Mouse (Mus musculus) NIH3T3 (cell line): Measurements from ENCODE around the gene Klk8.
A peak's percentile ranks its signal among the peaks of the same experiment; 100 is the strongest.

Experiments used
- DNase-seq: peaks from one replicate; pipeline ENCODE4 v3.0.0-alpha.2; 2012; ENCODE audit warnings: low read depth

Gene Klk8

DNA sequence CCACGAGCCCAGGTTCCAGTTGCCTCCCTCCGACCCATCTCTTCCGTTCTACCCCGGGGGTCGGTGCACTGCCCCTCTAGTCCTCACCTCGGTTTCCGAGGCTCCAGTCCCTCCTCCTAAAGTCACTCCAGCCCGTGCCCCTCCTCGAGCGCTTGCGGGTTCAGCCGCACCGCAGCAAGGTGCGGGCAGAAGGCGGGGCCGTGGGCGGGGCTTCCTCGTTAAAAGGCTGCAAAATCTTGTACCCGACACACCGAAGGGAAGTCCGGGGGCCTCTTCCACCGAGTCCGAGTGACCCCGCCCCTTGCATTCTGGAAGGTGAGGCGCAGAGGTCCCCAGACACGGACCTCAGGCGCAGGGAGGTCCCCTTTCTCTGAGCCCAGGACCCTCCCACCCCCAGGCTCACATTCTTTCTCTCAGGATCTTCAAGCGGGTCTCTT lies at the start of gene Klk8:
TSS of gene Klk8 (plus strand) at position 245 of the 437 bp plus-strand sequence.
- peak; percentile 53 for DNase-seq

- DNase-seq, result peak; percentile 32
These were observed 49.6 kb upstream of the Klk8 start for GRCm38 (mm10) chr7:43747788-43748187.

DNA sequence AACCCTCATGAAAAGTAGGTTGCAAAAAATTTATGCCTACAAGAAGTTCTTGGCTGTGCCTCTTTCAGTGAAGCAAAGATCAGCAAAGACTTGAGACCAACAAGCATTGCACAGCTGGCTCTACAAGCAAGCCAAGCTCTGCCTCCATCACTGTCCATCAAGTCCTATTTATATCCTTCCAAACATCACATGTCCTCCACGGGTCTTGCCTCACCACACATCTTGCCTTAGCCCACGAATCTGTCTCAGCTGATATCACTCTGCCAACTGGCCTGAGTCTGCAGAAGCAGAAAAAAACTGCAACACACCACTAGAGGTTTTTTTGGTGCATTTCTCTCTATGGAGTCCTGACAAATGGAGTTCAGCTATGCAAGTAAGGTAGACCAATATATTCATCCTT lies 44.6 kb upstream of the Klk8 start:
- peak; percentile 57 for DNase-seq

- no peak for DNase-seq
These were observed 30.9 kb upstream of the Klk8 start for GRCm38 (mm10) chr7:43766484-43766883.

- no peak for DNase-seq
These were observed 28.8 kb upstream of the Klk8 start, which contains the start of gene Klk12 for GRCm38 (mm10) chr7:43768597-43768996. Gene Klk12 (plus strand): TSS chr7:43768897.

- DNase-seq, result no peak
These were observed 27.7 kb upstream of the Klk8 start for GRCm38 (mm10) chr7:43769636-43770035.

DNA sequence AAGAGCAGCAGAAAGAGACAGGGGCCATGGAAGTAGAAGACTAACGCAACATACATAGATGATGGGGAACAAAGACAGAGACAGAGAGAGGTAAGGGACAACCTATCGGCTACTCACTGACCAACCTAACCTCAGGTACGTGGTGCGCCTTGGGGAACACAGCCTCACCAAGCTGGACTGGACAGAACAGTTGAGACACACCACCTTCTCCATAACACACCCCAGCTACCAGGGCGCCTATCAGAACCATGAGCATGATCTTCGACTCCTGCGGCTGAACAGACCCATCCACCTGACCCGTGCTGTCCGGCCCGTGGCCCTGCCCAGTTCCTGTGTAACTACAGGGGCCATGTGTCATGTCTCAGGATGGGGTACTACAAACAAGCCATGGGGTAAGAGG lies 26.7 kb upstream of the Klk8 start:
- DNase-seq, result no peak

DNA sequence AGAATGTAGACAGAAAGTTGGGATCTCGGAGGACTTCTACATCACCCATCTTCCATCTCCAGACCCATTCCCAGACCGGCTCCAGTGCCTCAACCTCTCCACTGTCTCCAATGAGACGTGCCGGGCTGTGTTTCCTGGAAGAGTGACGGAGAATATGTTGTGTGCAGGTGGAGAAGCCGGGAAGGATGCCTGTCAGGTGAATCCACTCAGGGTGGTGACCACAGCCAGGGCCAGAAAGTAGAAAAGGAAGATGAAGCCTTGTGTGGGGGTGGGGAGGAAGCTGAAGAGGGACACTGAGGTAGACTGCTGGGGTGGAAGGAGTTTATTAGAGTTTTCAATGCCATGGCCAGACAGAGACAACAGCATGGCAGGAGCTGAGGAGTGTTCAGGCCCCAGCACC lies 25.5 kb upstream of the Klk8 start:
- no peak for DNase-seq

- no peak for DNase-seq
These were observed 24.5 kb upstream of the Klk8 start for GRCm38 (mm10) chr7:43772901-43773300.

- no peak for DNase-seq
These were observed 23.0 kb upstream of the Klk8 start, which contains the start of gene Klk11 for GRCm38 (mm10) chr7:43774364-43774763. Gene Klk11 (plus strand): TSS chr7:43774604.

GRCm38 (mm10) chr7:43774802-43775201 lies 22.6 kb upstream of the Klk8 start:
- no peak for DNase-seq

DNA sequence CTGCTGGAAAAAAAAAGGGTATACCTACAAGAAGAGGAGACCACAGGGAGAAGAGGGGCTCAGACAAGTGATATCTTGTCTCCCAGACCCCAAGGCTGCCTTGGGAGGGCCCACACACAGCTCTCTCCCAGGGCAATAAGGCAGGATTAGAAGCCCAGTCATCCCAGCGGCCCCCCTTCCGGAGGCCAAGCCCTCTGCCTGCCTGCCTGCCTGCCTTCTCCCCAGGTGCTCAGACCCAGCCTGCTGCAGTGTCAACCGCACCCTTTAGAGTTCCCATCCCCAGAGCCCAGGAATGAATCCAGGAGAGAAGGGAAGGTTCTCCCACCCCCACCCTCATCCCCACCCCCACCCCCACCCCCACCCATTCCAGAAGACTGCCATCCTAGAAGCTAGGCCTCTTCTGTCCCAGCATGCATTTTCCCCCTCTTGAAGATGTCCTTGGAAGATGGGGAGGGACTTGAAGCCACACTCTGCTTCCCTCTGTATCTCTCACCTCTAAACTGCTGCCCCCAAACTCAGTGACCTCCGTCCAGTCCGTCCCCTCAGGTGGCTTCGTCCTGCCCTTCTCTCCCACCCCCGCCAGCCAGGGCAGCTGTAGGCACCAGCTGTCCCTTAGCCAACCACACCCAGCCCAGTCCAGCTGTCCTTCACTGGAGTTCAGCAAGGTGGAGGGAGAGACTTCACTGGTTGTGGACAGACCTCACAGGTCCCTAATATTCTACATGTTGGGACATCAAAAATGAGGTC lies 21.9 kb upstream of the Klk8 start:
- DNase-seq, result no peak

DNA sequence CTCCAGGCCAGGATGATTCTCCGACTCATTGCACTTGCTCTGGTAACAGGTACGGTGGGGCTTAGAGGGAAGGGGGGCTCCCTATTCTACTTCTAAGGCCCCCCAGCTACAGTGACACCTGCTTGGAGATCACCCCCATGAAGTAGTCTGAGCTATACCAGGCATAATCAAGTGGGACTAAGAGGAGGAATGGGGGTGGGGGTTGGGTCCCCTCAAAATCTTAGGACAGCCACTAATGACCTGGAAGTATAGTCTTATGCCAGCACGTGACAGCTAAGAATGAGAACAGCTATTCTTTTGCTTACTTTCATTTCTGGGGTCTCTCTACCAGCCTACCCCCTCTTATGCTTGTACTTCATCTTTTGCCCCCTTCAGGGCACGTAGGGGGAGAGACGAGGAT lies 20.9 kb upstream of the Klk8 start:
- DNase-seq, result no peak

DNA sequence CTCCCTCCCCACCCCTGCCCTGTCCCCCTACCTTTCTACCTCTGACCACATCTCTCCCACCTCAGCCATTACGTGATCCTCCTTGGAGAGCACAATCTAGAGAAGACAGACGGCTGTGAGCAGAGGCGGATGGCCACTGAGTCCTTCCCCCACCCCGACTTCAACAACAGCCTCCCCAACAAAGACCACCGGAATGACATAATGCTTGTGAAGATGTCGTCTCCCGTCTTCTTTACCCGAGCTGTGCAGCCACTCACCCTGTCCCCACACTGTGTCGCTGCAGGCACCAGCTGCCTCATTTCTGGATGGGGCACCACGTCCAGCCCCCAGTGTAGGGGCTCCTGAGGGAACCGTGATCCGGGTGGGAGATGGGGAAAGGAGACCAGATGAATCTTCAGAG lies 20.0 kb upstream of the Klk8 start:
- DNase-seq, result no peak

- no peak for DNase-seq
These were observed 19.0 kb upstream of the Klk8 start for GRCm38 (mm10) chr7:43778176-43778970.

DNA sequence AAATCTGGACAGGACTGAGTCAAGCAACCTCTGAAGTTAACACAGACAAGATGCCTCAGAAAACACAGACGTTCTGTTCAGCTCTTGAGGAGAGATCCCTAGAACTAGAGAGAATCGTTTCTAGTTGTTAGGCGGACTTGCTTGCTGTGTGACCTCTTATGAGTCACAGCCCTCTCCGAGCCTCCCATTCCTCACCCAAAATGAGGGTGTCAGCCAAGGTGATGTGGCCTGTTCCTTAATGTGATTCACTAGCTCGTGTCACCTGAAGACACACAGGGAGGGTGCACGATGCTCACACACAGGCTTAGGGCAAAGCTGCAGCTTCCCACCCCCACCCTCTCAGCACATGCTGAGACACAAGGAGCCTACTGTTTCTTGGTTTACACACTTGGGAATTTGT lies 17.1 kb upstream of the Klk8 start:
- peak; percentile 57 for DNase-seq

DNA sequence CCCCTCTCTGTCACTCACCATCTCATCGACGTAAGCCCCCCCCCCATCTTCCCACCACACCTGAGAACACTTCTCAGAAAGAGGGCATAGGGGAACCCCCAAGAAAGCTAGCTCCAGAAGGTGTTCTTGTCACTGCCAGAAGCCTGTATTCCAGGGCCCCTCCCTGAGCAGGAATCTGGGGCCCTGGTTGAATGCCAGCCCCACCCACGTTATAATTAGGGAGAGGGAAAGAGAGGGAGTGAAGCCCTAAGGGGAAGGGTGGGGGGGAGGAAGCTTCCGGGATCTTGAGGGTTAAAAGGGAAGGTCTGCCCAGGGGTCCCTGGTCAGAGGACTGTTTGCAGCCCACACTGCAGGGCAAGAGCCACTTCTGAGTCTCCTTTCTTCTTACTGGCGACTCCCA lies 16.6 kb upstream of the Klk8 start, which contains the start of gene Klk10:
TSS of gene Klk10 (plus strand) at position 290 of the 400 bp plus-strand sequence.
- DNase-seq, result peak; percentile 59

GRCm38 (mm10) chr7:43781541-43781940 lies 15.8 kb upstream of the Klk8 start:
- no peak for DNase-seq

DNA sequence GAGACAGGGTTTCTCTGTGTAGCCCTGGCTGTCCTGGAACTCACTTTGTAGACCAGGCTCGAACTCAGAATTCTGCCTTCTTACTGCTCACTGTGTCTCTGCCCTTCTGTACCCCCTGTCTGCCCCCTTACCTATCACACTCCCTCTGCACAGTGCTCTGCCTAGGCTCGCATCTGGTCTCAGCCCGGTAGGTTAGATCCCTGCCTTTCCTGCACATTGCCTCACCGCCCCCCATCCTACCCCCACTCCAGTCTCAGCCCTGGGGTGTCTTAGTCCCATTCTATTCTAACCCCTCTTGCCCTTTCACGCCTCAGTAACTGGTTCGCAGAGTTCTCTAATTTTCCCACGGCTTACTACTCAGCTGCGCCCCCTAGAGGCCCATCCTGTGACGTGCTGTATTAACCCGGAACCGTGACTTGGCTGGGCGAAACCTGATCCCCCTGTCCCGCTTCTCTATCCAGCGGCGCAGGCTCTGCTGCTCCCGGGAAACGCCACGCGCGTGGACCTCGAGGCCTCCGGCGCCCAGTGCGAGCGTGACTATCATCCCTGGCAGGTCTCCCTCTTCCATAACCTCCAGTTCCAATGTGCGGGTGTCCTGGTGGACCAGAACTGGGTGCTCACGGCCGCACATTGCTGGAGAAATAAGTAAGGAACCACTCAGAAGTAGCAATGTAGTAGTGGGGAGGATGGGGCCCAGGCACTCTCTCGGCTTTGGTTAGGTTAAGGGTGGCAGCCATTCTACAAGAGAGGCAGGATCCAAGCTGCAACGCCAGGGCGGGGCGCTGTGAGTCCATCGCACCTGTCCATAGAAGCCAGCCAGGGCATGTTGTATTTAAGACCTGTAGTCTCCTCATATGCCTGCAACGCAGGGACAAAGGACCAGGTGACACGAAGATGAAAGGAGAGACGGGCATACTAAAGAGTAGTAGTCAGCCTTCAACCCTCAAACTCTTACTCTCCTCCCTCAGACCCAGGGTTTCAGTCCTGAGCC lies 14.8 kb upstream of the Klk8 start:
- DNase-seq, result peak; percentile 53

DNA sequence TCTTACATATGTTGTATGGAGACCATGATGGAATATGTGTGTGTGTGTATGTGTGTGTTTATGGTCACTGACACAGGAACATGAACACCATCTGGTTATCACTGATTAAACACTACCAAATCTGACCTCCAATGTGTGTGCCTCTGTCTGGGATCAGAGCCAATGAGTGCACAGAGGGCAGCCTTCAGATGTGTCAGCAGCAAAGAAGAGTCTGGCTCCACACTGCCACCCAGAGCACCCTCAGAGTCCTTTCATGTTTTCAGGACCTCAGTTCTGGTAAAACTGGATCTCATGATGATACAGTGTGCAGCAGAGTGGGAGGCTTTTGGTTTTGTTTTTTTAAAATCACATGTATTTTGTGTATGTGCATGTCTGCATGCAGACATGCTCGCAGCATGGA lies 12.1 kb upstream of the Klk8 start:
- peak; percentile 77 for DNase-seq

DNA sequence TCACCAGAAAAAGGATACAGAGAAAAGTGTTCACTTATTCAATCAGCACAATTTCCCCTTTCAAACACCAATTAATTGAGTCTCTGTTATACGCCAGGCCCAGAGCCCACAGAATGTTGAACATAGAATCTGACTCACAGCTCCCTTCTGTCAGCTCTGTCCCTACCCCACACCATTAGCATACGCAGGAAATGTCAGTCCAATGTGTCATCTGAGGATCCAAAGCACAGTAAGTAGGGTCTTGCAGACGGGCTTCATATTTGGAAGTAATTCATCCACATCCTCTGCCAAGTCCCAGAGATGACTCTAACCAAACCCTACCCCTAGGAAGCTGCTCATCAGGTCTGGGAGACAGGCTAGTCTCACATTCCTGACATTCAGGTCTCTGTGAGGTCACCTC lies 9.3 kb upstream of the Klk8 start:
- DNase-seq, result peak; percentile 73

DNA sequence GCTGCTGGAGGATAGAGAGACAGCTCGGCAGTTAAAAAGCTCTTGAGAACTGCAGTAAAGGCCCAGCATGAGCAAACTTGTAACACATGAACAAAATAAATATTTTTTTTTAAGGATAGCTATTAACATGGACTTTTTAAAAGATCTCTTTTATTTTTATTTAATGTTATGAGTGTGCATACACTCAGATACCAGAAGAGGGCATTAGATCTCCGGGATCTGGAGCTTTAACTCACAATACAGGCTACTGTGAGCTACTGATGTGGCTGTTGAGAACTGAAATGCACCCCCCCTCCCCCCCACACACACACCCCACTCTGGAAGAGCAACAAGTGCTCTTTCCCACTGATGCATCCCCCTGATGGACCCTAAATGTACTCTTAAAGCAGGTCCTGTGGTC lies 8.1 kb upstream of the Klk8 start:
- DNase-seq, result peak; percentile 55
